Mouse (Mus musculus) thymus, adult 2 months (tissue): Measurements from ENCODE around the gene Tmem37. TPM values are rescaled to one million over a fixed set of nuclear protein-coding genes. Genes with fewer than 3 reads are reported as not detected.

Experiments
- DNase-seq: peaks from one replicate; pipeline ENCODE4 v3.0.0; 2021
- H3K27ac ChIP-seq: fragments of 200-500 bp; 2 replicates; pipeline ENCODE4 v1.5.1; 2012; ENCODE audit warnings: low read length, control low read depth; ENCODE audit not compliant: control insufficient read depth, insufficient read depth
- H3K27me3 ChIP-seq: fragments of 200-500 bp; 2 replicates; pipeline ENCODE4 v1.6.1; 2012; ENCODE audit warnings: mild to moderate bottlenecking, low read length, moderate library complexity, mixed read lengths; ENCODE audit not compliant: control insufficient read depth, insufficient read depth
- H3K36me3 ChIP-seq: fragments of 200-500 bp; 2 replicates; pipeline ENCODE4 v1.6.1; 2012; ENCODE audit warnings: mild to moderate bottlenecking, low read length, moderate library complexity; ENCODE audit not compliant: control insufficient read depth, insufficient read depth
- H3K4me1 ChIP-seq: fragments of 200-500 bp; replicated peaks from 2 replicates; pipeline ENCODE4 v1.6.1; 2012; ENCODE audit warnings: low read length; ENCODE audit not compliant: control insufficient read depth, insufficient read depth
- H3K4me3 ChIP-seq: fragments of 200-500 bp; 2 replicates; pipeline ENCODE4 v1.5.1; 2012; ENCODE audit warnings: mild to moderate bottlenecking, low read length, control low read depth, moderate library complexity; ENCODE audit not compliant: control insufficient read depth, insufficient read depth
- CTCF ChIP-seq: fragments of 200-500 bp; IDR thresholded peaks from 2 replicates; pipeline ENCODE4 v1.5.1; 2012; ENCODE audit warnings: mild to moderate bottlenecking, control low read depth, low read length, moderate library complexity, borderline replicate concordance; ENCODE audit not compliant: control insufficient read depth, poor library complexity, insufficient read depth; ENCODE audit errors: extremely low read depth
- POLR2A ChIP-seq: fragments of 200-500 bp; IDR thresholded peaks from 2 replicates; pipeline ENCODE4 v1.6.1; 2012; ENCODE audit warnings: mild to moderate bottlenecking, low read length, control low read depth, moderate library complexity; ENCODE audit not compliant: control insufficient read depth, poor library complexity, insufficient read depth; ENCODE audit errors: extremely low read depth
- WGBS: fragments of 180-500 bp; shearing (Covaris S2); methylation state at CpG from one replicate; pipeline ENCODE4 v1.1.7; 2018; 5-methylcytosine and 5-hydroxymethylcytosine counted together
- polyA plus RNA-seq: library from polyadenylated mRNA; depleted of rRNA; stranded (reverse); fragments of >200 nt; gene quantifications from 2 replicates; pipeline ENCODE4 v1.2.3, GENCODE M21; 2012

Tmem37 gene
- polyA plus RNA-seq, 1 experiment = 18.5 TPM

DNA sequence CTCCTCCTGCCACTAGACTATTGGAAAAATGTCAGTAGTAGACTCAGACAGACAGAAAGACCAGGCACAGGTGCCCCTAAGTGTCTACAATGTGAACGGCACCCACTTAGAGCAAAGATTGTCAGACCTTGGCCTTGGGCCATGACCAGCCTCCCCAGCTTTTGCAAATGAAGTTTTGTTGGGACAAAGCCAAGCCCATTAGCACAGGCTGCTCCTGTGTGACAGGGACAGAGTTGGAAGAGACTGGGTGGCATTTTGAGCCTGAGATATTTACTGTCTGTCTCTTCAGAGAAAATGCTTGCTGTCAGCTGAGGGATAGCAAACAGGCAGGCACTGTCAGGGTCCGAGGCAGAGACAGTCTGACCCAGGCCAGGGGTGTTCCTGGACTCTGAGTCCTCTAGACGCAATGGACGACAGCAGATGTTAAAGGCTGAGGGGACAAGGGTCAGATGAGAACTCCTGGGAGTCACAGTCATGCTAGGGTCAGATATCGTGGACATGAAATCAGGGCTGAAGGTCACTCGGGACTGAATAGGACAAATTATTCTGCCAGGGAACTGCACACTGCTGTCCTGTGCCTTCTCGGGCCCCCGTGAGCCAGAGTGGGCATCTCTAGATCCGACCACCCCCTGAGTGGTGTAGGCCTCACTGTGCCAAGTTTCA is 36.7 kb downstream of the Tmem37 start:
- TF ChIP-seq POLR2A (no peak), CTCF (no peak)
- Histone ChIP-seq H3K36me3 (no peaks in the 10 kb centered on the region), H3K27ac (no peak overlapping the region), H3K4me3 (no peak overlapping the region), H3K4me1 (no peaks in the 10 kb centered on the region), H3K27me3 (no peaks in the 10 kb centered on the region)
- no peak for DNase-seq
- 87% methylated on average over 9 of the region's 9 CpGs for WGBS

DNA sequence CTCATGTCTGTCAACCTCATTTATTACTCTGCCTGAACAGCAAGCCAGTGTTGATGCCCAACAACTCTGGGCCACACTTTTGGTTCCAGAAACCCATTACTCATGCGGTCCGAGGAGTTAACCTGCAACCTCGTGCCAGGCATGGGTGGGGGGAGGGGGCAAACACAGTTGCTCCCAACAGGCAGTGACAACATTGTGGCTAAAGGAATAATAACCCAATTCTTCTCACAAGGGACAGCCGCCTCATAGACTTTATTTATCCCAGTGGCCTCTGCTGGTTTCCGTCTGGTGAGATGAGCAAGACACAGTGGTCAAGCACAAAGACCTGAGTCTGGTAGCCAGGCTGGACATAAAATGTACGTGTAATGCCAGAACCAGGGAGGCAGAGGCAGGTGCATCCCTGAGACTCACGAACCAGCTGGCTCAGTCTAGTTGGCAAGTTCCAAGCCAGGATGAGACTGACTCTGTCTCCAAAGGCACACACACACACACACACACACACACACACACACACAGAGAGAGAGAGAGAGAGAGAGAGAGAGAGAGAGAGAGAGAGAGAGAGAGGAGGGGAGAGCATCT is 38.3 kb downstream of the Tmem37 start:
- whole genome bisulfite sequencing = 94% methylated on average over 7 of the region's 7 CpGs
- DNase-seq = no peak
- TF ChIP-seq POLR2A (no peak), CTCF (no peak)

DNA sequence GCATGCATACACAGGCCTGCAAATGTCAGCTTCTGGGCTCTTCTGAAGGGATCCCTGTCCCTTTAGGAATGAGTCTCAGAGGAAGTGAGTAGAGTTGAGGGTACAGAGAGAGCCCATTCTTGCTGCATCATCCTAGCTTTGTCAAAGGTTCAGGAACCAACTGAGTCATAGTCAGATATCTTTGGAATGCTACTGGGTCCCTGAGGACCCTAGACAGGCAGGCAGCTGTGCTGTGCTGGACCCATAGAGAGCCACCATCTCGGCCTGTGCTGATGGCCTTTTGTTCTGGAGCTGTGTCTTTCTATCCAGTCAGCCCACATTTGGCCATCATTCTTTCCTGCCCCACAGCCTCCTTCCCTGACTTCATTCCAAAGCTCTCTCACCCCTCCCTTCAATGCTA is 39.1 kb downstream of the Tmem37 start:
- 87% methylated on average over 1 of the region's 1 CpGs for WGBS
- no peak for DNase-seq
- no peaks in the 10 kb centered on the region for H3K36me3 ChIP-seq

More for the DNA sequence above, 38.3 kb downstream of the Tmem37 start:
- Histone ChIP-seq H3K36me3 (no peaks in the 10 kb centered on the region), H3K27me3 (no peaks in the 10 kb centered on the region), H3K4me3 (no peak overlapping the region), H3K4me1 (no peaks in the 10 kb centered on the region), H3K27ac (no peak overlapping the region)

DNA sequence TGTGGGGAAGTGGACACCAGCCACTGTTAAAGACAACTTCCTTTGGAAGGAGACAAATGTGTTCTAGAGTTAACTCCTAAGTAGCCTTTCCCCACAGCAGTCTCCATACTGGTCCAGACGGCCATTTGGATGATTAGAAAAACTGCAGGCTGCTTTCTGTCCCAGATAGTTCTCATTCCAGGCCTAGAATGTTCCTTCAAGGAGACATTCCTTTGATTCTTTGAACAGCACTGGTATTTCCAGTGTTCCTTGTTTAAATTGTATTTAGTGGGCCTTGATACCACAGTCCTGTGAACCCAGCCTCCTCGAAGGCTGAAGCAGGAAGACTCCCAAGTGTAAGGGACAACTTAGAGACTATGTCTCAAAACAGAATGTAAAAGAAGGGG is 40.4 kb downstream of the Tmem37 start:
- 96% methylated on average over 2 of the region's 2 CpGs for WGBS
- TF ChIP-seq CTCF (no peak), POLR2A (no peak)
- no peak overlapping the region for H3K27ac ChIP-seq
- H3K27me3 ChIP-seq = no peaks in the 10 kb centered on the region
- no peak overlapping the region for H3K4me3 ChIP-seq
- no peak for DNase-seq
- no peaks in the 10 kb centered on the region for H3K36me3 ChIP-seq
- no peaks in the 10 kb centered on the region for H3K4me1 ChIP-seq

More for the DNA sequence above, 39.1 kb downstream of the Tmem37 start:
- no peaks in the 10 kb centered on the region for H3K4me1 ChIP-seq
- H3K4me3 ChIP-seq = no peak overlapping the region
- no peak overlapping the region for H3K27ac ChIP-seq
- TF ChIP-seq CTCF (no peak), POLR2A (no peak)
- no peaks in the 10 kb centered on the region for H3K27me3 ChIP-seq

DNA sequence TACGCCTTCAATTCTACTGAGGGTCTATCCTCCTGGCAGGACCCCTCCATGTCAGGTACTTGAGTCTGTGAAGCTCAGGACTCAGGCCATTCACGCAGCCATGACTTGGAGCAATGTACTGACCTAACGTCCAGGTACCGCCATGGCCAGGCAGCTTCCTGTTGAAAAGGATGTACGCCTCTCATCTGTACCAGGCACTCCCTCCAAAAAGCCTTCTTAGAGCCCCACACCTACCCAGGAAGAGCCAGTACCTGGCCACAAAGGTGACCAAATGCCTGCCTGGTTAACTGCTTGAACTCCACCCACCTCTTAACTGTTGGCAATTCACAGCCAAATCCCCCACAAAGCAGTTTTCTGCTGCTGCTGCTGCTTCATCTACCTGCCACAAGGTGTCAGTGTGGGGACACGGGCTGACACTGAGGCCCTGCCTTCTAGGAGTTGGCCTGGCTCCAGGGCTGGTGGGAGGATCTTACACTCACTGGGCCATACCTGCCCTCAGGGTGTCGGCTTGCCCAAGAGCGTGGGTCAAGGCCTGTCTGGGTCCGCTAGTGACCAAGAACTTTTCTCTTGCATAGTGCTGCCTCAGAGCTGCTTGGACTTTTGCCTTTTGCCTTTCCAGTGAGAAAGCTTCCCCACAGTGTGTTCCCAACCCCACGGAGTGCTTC is 40.9 kb downstream of the Tmem37 start:
- TF ChIP-seq CTCF (peak; percentile 83; the same call in 1 of the 2 replicates), POLR2A (no peak)
- WGBS = 42% methylated on average over 10 of the region's 10 CpGs
- Histone ChIP-seq H3K27me3 (no peaks in the 10 kb centered on the region), H3K27ac (no peak overlapping the region), H3K4me3 (no peak overlapping the region), H3K4me1 (no peaks in the 10 kb centered on the region), H3K36me3 (no peaks in the 10 kb centered on the region)
- DNase-seq = peak; percentile 52

DNA sequence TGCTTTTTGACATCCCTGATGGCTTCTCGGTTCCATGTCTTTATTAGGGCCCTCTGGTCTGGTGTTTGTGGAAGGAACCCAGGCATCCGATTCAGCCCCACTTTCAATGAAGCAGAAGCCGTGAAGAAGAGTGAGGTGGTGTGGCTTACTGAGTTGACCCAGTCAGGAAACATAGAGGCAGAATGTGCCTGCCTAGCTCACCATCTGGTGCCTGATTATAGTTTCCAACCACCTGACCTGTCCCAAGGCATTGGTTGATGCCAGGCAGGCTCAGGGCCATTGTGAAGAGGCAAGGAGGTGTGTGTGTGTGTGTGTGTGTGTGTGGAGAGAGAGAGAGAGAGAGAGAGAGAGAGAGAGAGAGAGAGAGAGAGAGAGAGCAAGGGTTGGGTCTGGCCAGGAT is 43.4 kb downstream of the Tmem37 start:
- H3K27ac ChIP-seq = no peak overlapping the region
- H3K4me1 ChIP-seq = no peaks in the 10 kb centered on the region
- WGBS = 94% methylated on average over 3 of the region's 3 CpGs
- no peaks in the 10 kb centered on the region for H3K27me3 ChIP-seq
- TF ChIP-seq POLR2A (no peak), CTCF (no peak)
- no peaks in the 10 kb centered on the region for H3K36me3 ChIP-seq
- H3K4me3 ChIP-seq = no peak overlapping the region
- no peak for DNase-seq

DNA sequence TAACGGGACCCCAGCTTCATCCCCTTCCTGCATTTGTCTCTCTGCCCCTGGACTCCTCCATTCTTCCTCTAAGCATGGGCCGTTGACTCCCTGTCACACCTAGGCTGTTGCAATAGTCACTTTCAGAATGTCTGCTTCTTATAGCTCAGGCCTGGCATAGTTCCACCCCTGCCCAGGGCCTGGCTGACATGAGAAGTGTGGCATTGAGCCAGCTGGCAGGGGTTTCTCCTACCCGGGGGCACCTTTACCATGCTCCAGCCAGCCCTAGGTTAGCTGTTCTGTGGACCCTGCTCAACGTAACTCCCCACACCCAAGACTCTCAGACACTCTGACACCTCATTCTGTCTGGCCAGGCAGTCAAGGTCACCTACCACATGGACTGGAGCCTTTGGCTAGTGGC is 46.2 kb downstream of the Tmem37 start:
- no peaks in the 10 kb centered on the region for H3K27me3 ChIP-seq
- 63% methylated on average over 4 of the region's 4 CpGs for WGBS
- H3K4me1 ChIP-seq = no peaks in the 10 kb centered on the region
- no peak overlapping the region for H3K27ac ChIP-seq
- DNase-seq = no peak
- H3K4me3 ChIP-seq = no peak overlapping the region
- no peaks in the 10 kb centered on the region for H3K36me3 ChIP-seq
- TF ChIP-seq POLR2A = no peak
- no peak for TF ChIP-seq CTCF
